Mouse (Mus musculus) gastrocnemius, postnatal 10 days (tissue): Measurements from ENCODE around the gene Hspbap1. TPM values are rescaled to one million over a fixed set of nuclear protein-coding genes. Genes with fewer than 3 reads are reported as not detected.

Source experiments
- DNase-seq: peaks from one replicate; pipeline ENCODE4 v3.0.0; 2021; ENCODE audit warnings: mixed read lengths
- total RNA-seq, 2 experiments: library from RNA; stranded (reverse); gene quantifications; 2 replicates each; pipeline ENCODE4 v1.2.3; 2021

Gene Hspbap1
- total RNA-seq, 2 experiments from 2014 or later, result 2.6 to 3.7 TPM

DNA sequence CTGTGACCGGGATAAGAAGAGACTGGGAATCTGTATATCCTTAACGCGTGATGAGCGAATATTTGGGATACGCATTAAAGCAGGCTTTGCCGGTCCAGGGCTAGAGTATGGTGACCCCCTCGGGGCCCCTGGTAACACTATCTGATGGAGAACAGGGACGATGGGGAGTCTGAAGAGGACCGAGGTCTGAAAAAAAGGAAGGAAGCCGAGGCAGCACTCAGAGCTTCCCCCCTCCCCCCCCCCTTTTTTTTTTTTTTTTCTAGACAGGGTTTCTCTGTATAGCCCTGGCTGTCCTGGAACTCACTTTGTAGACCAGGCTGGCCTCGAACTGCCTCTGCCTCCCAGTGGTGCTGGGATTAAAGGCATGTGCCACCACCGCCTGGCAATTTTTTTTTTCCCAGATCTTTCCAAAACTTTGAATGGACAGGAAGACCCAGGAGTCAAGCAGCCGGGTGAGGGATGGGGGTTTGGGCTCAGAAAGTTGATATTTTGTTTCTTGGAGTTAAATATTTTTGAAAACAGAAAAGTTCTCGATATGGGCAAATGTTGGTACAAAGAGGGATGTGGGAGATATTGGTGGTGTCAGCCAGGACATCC is 102.3 kb downstream of the Hspbap1 start:
- DNase-seq, result no peak

DNA sequence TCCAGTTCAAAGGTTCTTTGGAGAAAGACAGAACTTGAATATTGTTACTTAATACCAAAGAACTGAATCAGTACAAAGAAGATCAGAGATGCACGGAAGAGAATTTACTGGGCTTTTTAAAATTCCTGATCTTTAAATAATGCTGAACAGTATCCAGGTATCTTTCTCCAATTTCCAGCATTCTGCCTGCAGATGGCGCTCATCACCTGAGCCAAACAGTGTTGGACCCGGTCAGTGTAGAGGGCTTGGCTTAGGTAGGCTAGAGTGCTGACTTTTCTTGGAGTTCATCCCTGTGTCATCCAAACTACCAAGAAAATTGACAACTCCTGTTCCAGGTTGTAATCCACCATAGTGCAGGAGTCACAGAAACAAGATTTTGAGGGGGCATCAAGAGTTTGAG is 104.2 kb downstream of the Hspbap1 start:
- peak; percentile 66 for DNase-seq

Other genes with a start within 250 kb of the Hspbap1 start
- gene Sema5b, start 229.2 kb upstream of the Hspbap1 start, total RNA-seq, result 1 to 10 TPM; 1.9 to 4.1 TPM
- gene Dirc2, start 1.0 kb upstream of the Hspbap1 start, total RNA-seq, result 10 to 100 TPM; 29.2 to 35.4 TPM
- 1 to 10 TPM; 3.6 to 4.5 TPM for gene Parp14, start 101.2 kb downstream of the Hspbap1 start, total RNA-seq
- gene Parp9, start 168.1 kb downstream of the Hspbap1 start, total RNA-seq, result 1 to 10 TPM; 6.2 to 6.8 TPM
- gene Dtx3l, start 168.8 kb downstream of the Hspbap1 start, total RNA-seq, result 1 to 10 TPM; 4.8 to 5.0 TPM
- 10 to 100 TPM; 91.4 to 93.6 TPM for gene Kpna1, start 208.4 kb downstream of the Hspbap1 start, total RNA-seq